Mouse (Mus musculus) kidney, adult 2 months (tissue): ENCODE data around the gene Gpc3. TPM values are rescaled to one million over a fixed set of nuclear protein-coding genes. Genes with fewer than 3 reads are reported as not detected.

ENCODE experiments used
- DNase-seq: peaks from one replicate; pipeline ENCODE4 v3.0.0; 2021
- H3K27ac ChIP-seq: fragments of 200-500 bp; 2 replicates; pipeline ENCODE4 v1.5.1; 2012; ENCODE audit warnings: low read depth, low read length, control low read depth, inconsistent platforms; ENCODE audit not compliant: insufficient read depth
- H3K27me3 ChIP-seq: fragments of 200-500 bp; replicated peaks from 2 replicates; pipeline ENCODE4 v1.6.1; 2012; ENCODE audit warnings: mild to moderate bottlenecking, moderate library complexity, low read length, inconsistent platforms; ENCODE audit not compliant: control insufficient read depth, insufficient read depth
- H3K36me3 ChIP-seq: fragments of 200-500 bp; 2 replicates; pipeline ENCODE4 v1.6.1; 2012; ENCODE audit warnings: mild to moderate bottlenecking, moderate library complexity, low read length, inconsistent platforms; ENCODE audit not compliant: control insufficient read depth, insufficient read depth
- H3K4me1 ChIP-seq: fragments of 200-500 bp; 2 replicates; pipeline ENCODE4 v1.6.1; 2011; ENCODE audit warnings: low read length; ENCODE audit not compliant: control insufficient read depth, insufficient read depth
- H3K4me3 ChIP-seq: fragments of 200-500 bp; 2 replicates; pipeline ENCODE4 v1.5.1; 2011; ENCODE audit warnings: mild to moderate bottlenecking, low read depth, low read length, control low read depth; ENCODE audit not compliant: insufficient read depth
- CTCF ChIP-seq: fragments of 200-500 bp; conservative IDR thresholded peaks from 2 replicates; pipeline ENCODE4 v1.5.1; 2011; ENCODE audit warnings: low read depth, mild to moderate bottlenecking, control low read depth, low read length, moderate library complexity, mixed read lengths; ENCODE audit not compliant: insufficient read depth, insufficient read length
- POLR2A ChIP-seq: fragments of 200-500 bp; IDR thresholded peaks from one replicate; pipeline ENCODE4 v1.6.1; 2011; ENCODE audit warnings: low read depth, low read length, control low read depth
- WGBS: fragments of 180-500 bp; shearing (Covaris S2); methylation state at CpG from one replicate; pipeline ENCODE4 v1.1.7; 2018; 5-methylcytosine and 5-hydroxymethylcytosine counted together
- polyA plus RNA-seq: library from polyadenylated mRNA; depleted of rRNA; stranded (reverse); fragments of >200 nt; gene quantifications from 2 replicates; pipeline ENCODE4 v1.2.3, GENCODE M21; 2012

The Gpc3 gene
- polyA plus RNA-seq, 1 experiment: 27.2 TPM

GRCm38 (mm10) chrX:52348773-52349172, 265.0 kb downstream of the Gpc3 start:
- no peak for DNase-seq
- H3K4me1 ChIP-seq: no peaks in the 10 kb centered on the region
- no peaks in the 10 kb centered on the region for H3K27me3 ChIP-seq
- no peak overlapping the region for H3K27ac ChIP-seq
- H3K36me3 ChIP-seq: no peaks in the 10 kb centered on the region
- WGBS: 71% methylated on average over 6 of the region's 6 CpGs
- TF ChIP-seq POLR2A (no peak), CTCF (no peak)
- H3K4me3 ChIP-seq: no peak overlapping the region

- no peak for DNase-seq
- Histone ChIP-seq H3K4me3 (no peak overlapping the region), H3K27ac (no peak overlapping the region), H3K4me1 (no peaks in the 10 kb centered on the region), H3K27me3 (no peaks in the 10 kb centered on the region), H3K36me3 (no peaks in the 10 kb centered on the region)
- WGBS: 77% methylated on average over 3 of the region's 3 CpGs
- no peak for TF ChIP-seq POLR2A
- TF ChIP-seq CTCF: no peak
These were observed 269.7 kb downstream of the Gpc3 start for GRCm38 (mm10) chrX:52344018-52344417.

GRCm38 (mm10) chrX:52340251-52340650, 273.5 kb downstream of the Gpc3 start:
- TF ChIP-seq CTCF (no peak), POLR2A (no peak)
- H3K36me3 ChIP-seq: no peaks in the 10 kb centered on the region
- H3K4me1 ChIP-seq: no peaks in the 10 kb centered on the region
- WGBS: 63% methylated on average over 3 of the region's 3 CpGs
- DNase-seq: no peak
- no peak overlapping the region for H3K27ac ChIP-seq
- H3K27me3 ChIP-seq: no peaks in the 10 kb centered on the region
- H3K4me3 ChIP-seq: no peak overlapping the region

GRCm38 (mm10) chrX:52321791-52322190, 292.0 kb downstream of the Gpc3 start:
- no peaks in the 10 kb centered on the region for H3K27me3 ChIP-seq
- TF ChIP-seq POLR2A: no peak
- no peak for TF ChIP-seq CTCF
- H3K4me1 ChIP-seq: no peaks in the 10 kb centered on the region
- 84% methylated on average over 4 of the region's 4 CpGs for WGBS
- no peaks in the 10 kb centered on the region for H3K36me3 ChIP-seq
- H3K27ac ChIP-seq: no peak overlapping the region
- H3K4me3 ChIP-seq: no peak overlapping the region
- no peak for DNase-seq

GRCm38 (mm10) chrX:52320653-52321052, 293.1 kb downstream of the Gpc3 start:
- no peak for TF ChIP-seq CTCF
- peak; percentile 6 for DNase-seq
- no peak overlapping the region for H3K27ac ChIP-seq
- H3K4me1 ChIP-seq: no peaks in the 10 kb centered on the region
- H3K4me3 ChIP-seq: no peak overlapping the region
- H3K27me3 ChIP-seq: no peaks in the 10 kb centered on the region
- 66% methylated on average over 4 of the region's 4 CpGs for WGBS
- H3K36me3 ChIP-seq: no peaks in the 10 kb centered on the region

DNA sequence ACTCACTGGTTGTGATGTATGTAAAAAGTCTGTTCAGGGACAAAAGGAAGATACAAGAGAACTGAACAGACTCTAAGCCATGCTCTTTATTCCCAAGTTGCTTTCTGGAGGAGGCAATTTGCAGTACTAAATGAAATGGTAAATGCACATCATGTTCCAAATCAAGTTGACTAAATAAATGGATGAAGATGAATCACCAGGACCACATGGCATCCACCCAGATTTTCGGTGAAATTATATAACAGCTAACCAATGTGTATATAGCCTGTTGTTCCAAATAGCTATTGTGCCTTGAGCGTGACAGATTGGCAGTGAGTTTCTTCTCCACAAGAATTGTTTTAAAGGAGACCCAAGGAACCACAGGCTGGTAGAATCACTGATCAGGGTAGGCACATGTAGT, 302.8 kb downstream of the Gpc3 start:
- H3K27ac ChIP-seq: no peak overlapping the region
- no peaks in the 10 kb centered on the region for H3K4me1 ChIP-seq
- 70% methylated on average over 2 of the region's 2 CpGs for WGBS
- TF ChIP-seq CTCF: no peak
- no peak for TF ChIP-seq POLR2A
- H3K4me3 ChIP-seq: no peak overlapping the region
- no peaks in the 10 kb centered on the region for H3K36me3 ChIP-seq
- no peaks in the 10 kb centered on the region for H3K27me3 ChIP-seq
- no peak for DNase-seq

DNA sequence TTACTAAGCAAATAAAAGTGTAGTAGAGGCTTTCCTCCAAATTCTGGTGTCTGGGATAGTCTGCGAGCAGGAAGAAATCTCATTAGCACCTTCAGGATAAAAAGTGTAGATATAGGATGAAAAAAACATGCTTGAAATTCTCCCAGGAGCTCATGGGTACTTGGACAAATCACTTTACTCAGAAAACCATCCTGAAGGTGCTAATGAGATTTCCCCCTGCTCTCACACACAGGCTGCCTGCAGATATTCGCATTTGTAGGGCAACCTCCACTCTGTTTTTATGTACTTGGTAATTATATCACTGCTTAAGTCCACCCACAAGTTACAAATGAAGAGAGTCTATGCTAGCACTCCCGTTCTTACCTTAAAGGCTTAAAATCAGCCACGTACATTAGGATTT, 308.5 kb downstream of the Gpc3 start:
- Histone ChIP-seq H3K4me1 (no peaks in the 10 kb centered on the region), H3K27ac (no peak overlapping the region), H3K36me3 (no peaks in the 10 kb centered on the region), H3K4me3 (no peak overlapping the region), H3K27me3 (no peaks in the 10 kb centered on the region)
- WGBS: 86% methylated on average over 4 of the region's 4 CpGs
- no peak for DNase-seq
- no peak for TF ChIP-seq POLR2A
- TF ChIP-seq CTCF: no peak

- Histone ChIP-seq H3K27ac (no peak overlapping the region), H3K36me3 (no peaks in the 10 kb centered on the region), H3K4me1 (no peaks in the 10 kb centered on the region), H3K4me3 (no peak overlapping the region), H3K27me3 (no peaks in the 10 kb centered on the region)
- DNase-seq: no peak
- WGBS: 48% methylated on average over 1 of the region's 1 CpGs
- no peak for TF ChIP-seq CTCF
- no peak for TF ChIP-seq POLR2A
These were observed 325.0 kb downstream of the Gpc3 start for GRCm38 (mm10) chrX:52288792-52289191.
